Mouse (Mus musculus) heart, postnatal 25 days (tissue): ENCODE measurements at regions not wholly inside any gene's neighbourhood (a gene's known extent, or its start where the extent isn't known, plus 50 kb on each side); places are given as distances from the start of the nearest gene placed in this dataset.

ENCODE experiments used
- DNase-seq: peaks from one replicate; pipeline ENCODE4 v3.0.0; 2022; ENCODE audit warnings: low spot score
- intact Hi-C: fragments of 180-260 bp; cut with DNase I; formaldehyde crosslinking; loops from one replicate; pipeline ENCODE4 v1.15.1; 2025

- intact Hi-C loops = no loop called here
- DNase-seq = no peak
These were observed 144.7 kb upstream of the Flrt2 start for GRCm38 (mm10) chr12:95547301-95547700.

- DNase-seq = no peak
- intact Hi-C loops = no loop called here
These were observed 138.9 kb upstream of the Flrt2 start for GRCm38 (mm10) chr12:95553129-95553528.

DNA sequence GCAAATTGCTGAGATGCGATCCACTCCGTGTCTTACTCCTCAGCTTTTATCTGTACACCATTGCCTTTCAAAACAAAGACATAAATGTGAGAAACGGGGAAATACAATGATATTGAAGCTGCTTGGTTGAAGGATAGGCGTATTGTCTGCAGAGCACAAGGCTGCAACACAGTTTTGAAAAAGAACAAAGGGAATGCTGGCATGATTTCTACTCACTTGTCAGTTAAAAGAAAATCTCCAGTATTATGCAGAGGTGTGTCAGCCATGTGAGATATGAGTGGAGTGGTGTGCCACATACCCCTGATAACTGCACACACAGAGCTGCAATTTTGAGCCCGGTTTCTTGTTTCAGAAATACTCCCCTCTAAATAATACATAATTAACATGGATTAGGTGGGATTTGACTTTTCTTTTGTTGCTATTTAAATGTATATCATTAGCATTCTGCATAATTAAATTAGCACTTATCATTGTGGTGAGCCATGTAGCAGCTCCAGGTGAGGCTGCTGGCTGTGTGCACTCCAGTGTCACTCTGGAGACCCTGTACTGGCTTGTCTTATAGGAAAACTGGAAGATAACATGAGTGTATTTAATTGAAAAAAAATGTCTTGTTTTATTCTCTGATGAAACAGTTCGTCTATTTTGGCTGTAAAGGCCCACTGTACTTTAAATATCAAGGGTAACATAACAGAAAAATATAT is 133.2 kb upstream of the Flrt2 start:
- DNase-seq = no peak
- intact Hi-C loops = no loop called here

DNA sequence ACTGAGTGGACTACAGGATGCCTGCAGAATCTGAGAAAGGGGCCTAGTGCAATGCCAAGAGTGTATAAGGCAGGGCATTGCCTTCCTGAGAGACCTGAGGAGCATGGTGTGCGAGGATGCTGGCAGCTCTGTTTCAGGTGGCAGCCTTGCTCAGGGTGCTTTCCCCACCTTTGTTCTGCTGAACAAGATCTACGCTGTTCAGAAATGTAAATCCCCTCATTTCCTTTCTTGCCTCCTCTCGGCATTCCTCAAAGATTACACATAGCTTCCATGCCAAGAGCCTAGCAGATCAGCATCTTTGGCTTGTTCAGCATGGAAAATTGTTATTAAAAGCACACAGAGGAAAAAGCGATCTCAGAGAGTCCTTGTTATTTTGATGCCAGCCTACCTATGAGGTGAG is 128.6 kb upstream of the Flrt2 start:
- intact Hi-C loops = no loop called here

GRCm38 (mm10) chr12:95576772-95577171 is 115.3 kb upstream of the Flrt2 start:
- no peak for DNase-seq
- intact Hi-C loops = no loop called here

More for the DNA sequence above, 128.6 kb upstream of the Flrt2 start:
- no peak for DNase-seq

DNA sequence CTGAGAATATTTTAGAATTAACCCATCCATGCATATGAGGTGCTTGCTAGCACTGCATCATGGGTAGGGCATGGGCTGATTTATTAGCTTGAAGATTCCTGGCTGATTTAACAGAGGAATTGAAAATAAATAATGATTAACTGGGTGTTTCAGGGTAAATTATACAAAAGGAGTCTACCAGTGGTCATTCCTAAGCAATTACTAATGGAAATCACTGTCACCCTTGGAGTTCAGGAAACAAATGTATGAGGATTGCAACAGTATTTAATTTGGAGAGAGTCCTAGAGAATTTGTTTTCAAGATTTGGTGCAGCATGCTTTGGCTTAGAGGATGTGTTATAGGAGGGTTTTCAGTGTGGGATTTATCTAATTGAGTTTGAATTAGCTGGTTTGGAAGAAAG is 103.0 kb upstream of the Flrt2 start:
- intact Hi-C loops = no loop called here
- DNase-seq = no peak

- DNase-seq = no peak
- intact Hi-C loops = no loop called here
These were observed 72.7 kb upstream of the Flrt2 start for GRCm38 (mm10) chr12:95619281-95619680.

- intact Hi-C loops = no loop called here
- DNase-seq = peak; percentile 47
These were observed 61.0 kb upstream of the Flrt2 start for GRCm38 (mm10) chr12:95631029-95631428.

- DNase-seq = no peak
These were observed 55.4 kb upstream of the Flrt2 start for GRCm38 (mm10) chr12:95636647-95637046.

DNA sequence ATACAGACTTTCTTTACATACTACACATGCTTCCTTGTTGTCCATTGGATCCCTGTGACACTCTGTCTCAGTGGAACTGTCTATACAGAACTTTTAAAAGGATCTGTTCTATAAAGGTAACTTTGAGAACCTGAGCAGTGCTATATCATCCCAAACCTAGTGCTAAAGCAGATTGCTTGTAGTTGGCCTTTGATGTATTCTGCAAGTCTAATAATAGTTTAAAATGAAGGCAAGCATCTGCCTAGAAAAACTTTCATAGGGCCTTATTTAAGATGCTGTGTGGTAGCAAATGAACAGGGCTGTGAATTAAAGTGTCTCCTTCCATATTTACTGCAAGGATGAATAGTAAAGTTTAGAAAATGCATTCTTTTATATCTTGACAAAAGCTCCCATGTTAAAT is 52.1 kb upstream of the Flrt2 start:
- no peak for DNase-seq
- intact Hi-C loops = no loop called here

More at GRCm38 (mm10) chr12:95636647-95637046, 55.4 kb upstream of the Flrt2 start:
- intact Hi-C loops = no loop called here

- no peak for DNase-seq
- intact Hi-C loops = no loop called here
These were observed 50.4 kb upstream of the Flrt2 start for GRCm38 (mm10) chr12:95641628-95642027.
